Mouse (Mus musculus) right cerebral cortex, postnatal 25 days (tissue): ENCODE results near the gene Atp7a.
A peak's percentile ranks its signal among the peaks of the same experiment; 100 is the strongest.

Experiments used
- DNase-seq: peaks from one replicate; pipeline ENCODE4 v3.0.0; 2022

The Atp7a gene

DNA sequence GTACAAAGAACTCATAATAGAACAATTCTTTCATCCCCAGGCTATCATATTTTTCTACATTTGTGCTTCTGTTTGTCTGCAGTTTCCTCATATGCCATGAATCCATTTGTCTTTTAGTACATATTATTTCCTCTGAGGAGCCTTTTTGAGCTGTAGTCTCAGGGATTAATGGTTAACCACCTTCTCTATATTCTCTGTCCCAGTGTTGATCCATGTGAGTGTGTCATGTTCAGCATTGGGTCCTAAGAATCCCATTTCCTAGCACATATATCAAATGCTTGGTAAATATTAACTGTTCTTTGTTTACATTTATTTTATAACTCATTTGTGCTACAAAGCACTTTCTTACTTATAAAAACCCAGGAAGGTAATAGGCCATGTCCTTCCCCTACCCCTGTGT lies 55.4 kb downstream of the Atp7a start:
- no peak for DNase-seq

DNA sequence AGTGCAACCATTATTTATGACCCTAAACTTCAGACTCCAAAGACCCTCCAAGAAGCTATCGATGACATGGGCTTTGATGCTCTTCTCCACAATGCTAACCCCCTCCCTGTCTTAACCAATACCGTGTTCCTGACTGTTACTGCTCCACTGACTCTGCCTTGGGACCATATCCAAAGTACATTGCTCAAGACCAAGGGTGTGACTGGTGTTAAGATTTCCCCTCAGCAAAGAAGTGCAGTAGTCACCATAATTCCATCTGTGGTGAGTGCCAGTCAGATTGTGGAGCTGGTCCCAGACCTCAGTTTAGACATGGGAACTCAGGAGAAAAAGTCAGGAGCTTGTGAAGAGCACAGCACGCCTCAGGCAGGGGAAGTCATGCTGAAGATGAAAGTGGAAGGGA lies 58.1 kb downstream of the Atp7a start:
- DNase-seq: no peak

DNA sequence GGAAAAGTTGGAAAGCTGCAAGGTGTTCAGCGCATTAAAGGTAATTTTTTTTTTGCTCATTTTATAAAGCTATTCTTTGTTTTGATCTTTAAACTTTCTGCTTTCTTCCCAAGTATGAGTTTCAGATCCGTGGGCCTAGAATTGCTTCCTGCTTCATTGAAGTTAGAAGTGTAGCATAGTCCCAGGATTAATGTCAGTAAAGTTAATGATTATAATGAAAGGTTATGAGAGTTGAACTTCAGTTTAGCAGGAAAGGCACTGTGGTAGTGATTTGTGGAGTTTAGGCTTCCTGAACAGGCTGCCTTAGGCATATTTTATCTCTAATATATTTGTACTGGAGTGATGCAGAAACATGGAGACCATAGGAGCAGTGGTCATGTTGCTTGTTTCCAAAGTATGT lies 58.5 kb downstream of the Atp7a start:
- DNase-seq: no peak

DNA sequence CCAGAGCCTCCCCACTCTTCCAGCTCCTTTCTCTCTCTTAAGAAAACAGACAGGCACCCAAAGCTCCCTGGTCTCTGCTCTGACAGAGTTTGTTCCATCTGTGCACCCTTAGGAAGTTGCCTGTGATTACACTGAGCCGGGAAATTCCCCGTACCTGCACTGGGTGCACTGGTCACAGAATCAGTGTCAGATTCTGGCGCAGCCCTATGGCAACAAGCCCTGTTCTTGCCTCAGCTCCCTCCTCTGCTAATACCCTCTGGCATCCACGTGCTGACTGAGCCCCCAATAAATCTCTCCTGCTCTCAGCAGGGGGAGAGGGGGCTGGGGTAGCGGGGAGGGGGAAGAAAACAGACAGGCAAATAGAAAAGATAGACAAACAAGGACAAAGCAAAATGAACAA lies 65.9 kb downstream of the Atp7a start:
- DNase-seq: no peak

DNA sequence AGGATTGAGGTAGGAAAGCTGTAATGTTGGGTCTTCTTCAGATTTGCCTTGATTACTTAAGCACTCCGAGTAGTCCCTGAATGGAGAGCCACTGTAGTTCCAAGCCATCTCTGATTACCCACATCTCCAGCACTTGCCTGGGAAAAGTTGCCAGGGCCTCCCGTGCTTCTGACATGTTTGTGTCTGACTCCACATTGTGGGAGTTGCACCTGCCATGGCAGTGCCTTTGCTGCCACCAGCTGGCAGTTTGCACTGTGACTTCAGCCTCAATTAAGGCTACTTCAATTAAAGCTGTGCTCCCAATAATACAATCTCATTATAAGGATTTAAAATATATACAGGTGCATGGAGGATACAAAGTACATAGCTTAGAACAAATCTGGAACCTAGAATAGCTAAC lies 78.4 kb downstream of the Atp7a start:
- DNase-seq: no peak

DNA sequence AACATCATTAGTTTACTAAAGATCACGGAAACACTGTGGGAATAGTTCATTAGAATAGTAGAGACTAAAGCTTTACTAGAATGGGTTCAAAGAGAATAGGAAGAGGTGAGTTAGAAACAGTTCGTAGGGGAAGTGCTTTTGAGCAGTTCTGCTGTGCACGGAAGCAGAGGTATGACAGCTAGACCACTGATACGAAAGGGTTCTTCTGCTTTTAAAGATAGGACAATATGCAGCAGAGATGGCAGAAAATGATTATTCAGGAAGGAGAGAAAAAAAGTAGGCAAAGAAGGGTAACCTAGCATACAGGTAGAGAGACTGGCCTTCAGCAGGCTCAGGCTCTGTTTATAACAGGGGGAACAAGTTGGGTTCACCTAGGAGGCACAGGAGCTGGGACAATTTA lies 86.8 kb downstream of the Atp7a start:
- DNase-seq: no peak

DNA sequence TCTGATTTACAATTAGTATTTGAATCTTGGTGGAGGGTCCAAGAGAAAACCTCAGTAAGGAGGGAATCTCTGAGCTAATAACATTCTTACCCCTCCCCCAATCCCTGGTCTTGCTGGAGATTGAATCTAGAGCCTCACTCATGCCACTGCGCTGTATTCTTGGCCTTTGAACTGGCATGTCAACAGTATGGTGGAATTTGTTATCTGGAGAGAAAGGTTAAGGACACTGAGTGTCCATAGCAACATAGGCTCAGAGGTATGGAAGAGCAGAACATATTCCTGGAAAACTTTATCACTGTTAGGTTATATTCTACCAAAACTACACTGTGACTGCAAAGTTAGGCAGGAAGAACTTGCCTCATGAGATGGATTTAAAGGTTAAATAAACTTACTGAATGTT lies 87.6 kb downstream of the Atp7a start:
- no peak for DNase-seq

DNA sequence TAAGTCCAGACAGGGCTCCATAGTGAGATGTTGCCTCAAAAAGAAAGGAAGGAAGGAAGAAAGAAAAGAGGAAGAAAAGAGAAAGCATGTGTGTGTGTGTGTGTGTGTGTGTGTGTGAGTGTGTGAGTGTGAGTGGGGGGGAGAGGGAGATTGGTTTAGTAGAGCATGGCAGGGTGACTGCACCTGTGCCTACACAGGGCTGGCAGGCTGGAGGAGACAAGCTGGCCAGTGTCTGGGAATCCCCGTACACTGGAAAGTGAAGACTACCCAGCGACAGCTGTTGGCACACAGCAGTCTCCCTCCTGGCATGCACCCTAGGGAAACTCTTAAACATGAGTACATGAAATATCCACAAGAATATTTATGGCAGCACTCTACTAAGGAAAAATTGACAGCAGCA lies 95.7 kb downstream of the Atp7a start:
- no peak for DNase-seq

DNA sequence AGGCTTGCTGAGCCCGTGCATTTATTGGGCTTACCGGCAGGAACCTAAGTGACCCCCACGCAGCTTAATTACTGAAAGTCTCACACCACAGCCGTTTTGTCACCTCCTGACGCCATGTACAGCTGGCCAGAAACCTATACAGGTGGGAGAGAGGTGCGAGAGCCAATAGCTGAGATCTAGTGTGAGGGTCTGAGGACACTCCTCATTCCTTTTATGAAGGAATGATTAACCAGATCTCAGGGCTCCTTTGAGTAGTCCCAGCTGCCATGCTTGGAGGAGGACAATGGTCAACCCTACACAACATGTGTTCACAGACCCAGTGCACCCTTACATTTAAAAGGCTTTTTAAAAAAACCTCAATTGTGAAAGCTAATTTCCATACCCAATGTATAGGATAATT lies 101.2 kb downstream of the Atp7a start:
- no peak for DNase-seq

DNA sequence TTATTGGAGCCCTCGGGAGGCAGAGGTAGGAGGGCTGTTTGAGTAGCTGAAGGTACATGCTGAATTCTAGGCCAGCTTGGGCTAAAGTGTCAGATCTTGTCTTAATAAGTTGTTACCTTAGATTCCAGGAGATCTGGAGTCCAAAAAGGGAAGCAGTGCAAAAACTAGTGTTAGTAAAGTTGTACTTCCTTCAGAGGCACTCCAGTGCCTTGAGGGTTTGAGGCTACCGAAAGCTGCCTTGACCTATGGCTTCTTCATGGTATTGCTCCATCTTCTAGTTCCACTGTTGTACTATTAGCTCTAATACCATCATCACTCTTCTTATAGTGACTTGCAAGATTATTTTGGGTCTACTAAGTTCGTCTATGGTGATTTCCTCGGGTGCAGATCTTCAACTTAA lies 102.8 kb downstream of the Atp7a start:
- DNase-seq: no peak

DNA sequence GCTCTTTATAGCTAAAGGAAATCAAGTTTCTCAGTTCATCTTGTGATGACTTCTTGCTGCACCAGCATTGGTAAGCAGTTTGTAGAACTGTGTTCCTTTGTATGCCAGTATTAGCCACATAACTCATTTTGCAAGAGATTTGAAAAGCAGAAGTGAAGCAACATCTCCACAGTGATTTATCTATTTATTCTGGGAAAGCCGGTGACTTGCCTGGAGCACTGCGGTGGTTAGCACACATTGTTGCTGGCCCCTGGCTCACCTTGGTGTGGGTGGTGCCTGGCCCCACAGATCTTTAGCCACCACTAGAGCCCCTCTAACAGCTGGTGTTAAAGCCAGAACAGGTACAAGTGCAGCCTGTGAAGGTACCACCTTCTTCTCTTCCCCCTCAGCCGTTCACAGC lies 107.8 kb downstream of the Atp7a start:
- no peak for DNase-seq

DNA sequence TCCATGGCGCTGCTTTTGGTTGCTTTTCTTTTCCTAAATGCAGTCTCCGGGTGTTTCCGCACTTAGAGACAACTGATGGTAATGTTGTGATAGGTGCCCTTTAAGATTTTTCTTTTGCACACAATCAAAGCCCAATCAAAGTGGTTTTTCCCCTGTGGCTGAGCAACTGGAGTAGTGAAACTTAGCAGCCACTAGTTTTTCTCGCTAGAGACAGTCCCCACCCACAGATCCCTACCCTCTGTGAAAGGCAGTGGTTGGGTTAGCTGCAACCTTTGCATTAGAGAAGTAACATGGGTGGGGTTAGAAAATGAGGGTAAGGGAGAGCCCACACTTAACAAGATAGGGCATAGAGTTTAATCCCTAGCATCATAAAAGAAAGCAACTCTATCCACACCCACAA lies 108.4 kb downstream of the Atp7a start:
- DNase-seq: no peak

DNA sequence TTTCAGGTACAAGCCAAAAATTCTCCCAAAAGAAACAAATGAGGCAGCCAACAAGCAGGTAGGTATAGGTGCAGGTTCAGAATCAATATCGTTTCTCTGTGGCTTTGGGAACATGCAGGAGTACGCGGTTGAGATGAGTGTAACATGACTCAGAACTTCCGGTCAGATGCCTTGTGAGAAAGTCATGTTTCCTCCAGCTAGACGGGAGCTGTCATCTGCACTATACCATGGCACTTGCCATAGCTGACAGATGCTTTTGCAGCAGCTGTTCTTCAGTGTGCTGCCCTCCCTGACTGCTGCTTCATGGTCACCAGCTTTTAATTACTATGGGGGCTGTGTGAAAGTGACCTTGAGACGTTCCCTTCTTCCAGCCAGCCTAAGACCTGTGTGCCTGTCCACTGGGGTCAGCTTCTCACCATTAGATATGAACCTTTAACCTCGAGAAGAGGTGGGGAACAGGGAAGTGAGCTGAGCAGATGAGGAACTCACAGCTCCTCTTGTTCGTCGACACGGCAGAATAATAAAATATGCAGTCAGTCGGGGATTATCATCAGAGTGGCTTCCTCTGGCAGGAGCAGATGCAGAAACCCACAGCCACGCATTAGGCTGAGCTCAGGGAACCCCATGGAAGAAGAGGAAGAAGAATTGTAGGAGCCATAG lies 109.0 kb downstream of the Atp7a start:
- no peak for DNase-seq

DNA sequence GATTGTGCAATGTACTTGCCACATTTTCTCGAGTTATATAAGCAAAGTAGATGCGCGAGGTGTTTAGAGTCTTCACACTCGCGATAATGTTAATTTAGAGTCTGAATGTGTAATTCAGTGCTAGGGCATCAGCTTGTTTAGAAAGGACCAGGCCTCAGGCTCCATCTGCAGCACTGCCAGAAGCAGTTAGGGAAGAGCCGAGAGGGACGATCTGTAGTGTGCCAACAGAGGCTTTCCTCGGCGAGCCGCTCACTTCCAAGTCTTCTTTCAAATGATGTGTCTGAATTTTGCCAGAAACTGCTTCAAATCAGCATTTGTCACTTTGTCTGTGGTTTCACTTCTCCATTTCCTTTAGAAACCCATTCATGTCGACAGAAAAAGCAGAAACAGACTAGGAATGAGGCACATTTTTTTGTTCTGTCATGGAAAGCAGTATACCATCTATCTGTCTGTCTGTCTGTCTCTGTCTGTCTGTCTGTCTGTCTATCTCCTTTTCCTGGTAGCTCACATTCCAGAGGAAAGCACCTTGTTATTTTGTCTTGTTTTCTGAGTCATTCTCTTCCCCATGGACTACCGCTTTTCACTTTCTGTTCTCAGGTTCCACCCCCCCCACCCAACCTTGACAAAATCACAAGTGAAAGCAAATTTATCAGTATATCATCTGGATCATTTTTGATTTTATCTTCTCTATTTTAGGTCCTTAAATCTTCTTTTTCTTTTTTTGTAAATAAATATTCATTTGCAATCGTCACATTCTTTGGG lies 112.4 kb downstream of the Atp7a start:
- DNase-seq: peak; percentile 10

DNA sequence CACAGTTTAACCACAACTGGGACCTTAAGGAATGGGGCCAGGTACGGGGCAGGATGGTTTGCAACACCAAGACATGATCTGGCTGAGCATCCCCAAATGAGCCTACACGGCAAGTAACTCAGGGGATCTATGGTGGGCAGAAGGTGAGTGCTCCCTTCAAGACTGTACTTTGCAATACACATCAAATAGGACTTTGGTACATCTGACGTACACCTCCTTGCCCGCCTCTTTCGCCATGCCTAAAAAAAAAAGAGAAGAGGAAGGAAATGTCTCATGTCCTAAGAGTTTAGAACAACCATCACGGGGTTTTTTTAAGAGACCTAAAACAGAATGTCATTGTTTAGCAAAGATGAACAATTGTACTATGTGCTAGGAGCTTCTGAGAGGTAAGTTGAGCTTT lies 115.9 kb downstream of the Atp7a start, which contains the start of gene Tlr13:
TSS of gene Tlr13 (plus strand) at position 269 of the 400 bp plus-strand sequence.
- DNase-seq: no peak

DNA sequence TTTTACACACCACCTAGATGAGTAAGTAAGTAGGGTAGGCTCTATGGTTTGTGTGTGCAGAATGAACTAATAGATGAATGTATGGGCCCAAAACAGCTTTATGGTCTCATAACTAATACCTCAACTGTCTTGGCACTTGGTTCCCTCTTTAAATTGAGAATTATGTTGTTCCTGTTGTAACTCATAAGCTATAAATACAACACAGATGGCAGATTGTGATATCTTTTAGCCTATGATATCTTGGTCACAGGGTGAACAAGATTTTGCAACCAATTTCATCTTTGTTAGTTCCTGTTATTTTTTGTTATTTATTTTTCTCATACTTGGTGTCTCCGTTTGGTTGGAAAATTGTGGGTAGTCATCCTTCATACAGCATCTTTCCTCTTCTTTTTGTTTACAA lies 121.1 kb downstream of the Atp7a start:
- no peak for DNase-seq

DNA sequence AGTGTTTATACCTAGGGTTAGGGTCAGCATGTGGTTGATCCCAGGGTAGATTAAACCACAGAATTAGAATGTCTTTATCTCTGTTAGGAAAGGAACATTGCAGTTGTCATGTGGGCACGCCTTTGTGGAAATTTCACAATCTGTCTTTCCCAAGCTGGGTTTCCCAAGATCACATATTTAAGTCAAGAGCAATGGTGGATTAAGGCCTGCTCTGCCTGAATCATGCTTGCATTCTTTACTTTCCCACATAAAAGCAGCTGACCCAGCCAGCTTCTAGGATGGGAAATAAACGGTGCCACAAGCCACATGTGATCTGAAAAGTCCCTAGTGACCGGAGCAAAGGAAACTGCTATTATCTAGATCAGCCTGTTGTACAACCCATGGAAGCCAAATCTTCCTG lies 122.4 kb downstream of the Atp7a start:
- DNase-seq: no peak

DNA sequence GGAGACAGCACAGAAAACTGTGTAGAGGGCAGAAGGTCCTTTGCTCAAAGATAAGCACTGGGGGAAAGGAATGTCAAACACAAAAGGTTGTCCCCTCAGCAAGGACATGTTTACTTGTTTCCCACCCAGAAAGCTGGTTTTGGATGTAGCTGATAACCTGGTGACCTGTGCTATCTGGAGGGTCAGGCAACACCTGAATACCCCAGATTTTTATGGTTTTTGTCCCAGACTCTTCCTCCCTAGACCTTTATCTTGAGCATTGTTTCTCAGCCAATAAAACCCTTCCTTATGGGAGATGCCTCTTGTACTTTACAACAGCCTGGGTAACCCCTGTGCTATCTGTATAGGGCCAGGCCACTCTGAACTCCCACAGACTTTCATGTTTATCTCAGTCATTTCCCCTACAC lies 127.1 kb downstream of the Atp7a start:
- DNase-seq: no peak

DNA sequence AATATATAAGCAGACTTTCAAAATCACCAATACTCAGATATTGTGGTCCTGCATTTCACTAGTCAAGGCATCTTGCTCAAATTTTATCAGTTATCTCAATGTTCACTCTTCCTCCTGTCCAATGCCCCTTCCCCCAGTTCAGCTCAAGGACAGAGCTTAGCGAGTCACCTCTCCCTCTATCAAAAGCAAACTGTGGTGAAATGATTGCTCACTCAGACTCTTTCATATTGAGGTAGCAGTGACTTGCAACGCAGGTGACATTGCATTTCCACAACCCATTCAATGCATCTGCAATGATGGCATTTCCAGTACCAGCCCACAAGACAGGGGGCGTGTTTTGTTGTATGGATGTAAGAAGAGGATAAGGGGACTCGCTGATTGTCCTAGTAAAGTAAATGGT lies 128.8 kb downstream of the Atp7a start:
- no peak for DNase-seq

DNA sequence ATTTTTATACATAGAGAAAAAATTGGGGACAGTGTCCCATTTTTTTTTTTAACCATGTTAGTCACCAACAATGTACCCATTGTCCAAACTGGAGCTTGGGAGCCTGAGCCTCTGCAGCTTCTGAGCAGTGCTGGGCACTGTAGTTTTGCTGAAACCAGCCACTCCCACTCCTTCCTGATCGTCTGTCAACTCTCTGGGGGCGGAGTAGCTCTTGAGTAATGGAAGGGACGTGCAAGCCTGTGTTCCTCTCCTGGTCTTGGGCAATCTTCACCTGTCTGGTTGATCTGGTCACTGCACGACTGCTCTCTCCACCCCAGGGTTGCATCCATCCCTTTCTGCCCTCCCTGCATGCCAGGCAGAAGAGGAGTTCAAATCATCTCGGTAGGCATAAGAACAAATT lies 136.9 kb downstream of the Atp7a start:
- no peak for DNase-seq

DNA sequence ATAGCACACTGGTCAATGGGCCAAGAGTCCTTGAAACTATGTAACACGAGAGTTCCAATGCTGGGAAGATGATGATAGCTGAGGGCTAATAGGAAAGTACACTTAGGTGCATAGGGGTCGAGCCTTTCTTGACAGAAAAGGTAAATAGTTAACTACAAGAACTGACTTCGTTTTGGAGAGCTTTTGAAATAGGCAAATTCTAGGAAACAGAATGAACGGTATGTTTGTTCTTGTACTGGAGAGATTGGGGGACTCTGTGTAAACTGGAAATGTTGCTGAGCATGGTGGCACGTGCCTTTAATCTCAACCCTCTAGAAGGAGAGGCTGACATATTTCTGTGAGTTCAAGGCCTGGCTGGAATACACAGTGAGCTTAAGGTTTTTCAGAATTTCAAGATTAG lies 137.5 kb downstream of the Atp7a start:
- DNase-seq: no peak

DNA sequence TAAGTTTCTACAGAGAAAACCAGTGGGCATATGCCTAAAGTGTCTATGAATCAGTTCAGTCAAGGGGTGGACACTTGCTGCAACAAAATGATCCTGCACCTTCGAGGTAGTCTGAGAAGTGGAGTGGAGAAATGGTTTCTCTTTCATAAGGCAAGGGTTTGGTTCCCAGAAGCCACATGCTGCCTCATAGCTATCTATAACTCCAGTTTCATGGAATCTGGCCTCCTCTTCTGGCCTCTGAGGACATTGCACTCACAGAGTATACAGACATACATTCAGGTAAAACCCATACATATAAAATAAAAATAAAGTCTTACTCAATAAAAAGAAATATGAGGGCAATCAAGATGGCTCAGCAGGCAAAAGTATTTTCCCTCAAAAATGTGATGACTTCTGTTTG lies 138.0 kb downstream of the Atp7a start:
- no peak for DNase-seq

DNA sequence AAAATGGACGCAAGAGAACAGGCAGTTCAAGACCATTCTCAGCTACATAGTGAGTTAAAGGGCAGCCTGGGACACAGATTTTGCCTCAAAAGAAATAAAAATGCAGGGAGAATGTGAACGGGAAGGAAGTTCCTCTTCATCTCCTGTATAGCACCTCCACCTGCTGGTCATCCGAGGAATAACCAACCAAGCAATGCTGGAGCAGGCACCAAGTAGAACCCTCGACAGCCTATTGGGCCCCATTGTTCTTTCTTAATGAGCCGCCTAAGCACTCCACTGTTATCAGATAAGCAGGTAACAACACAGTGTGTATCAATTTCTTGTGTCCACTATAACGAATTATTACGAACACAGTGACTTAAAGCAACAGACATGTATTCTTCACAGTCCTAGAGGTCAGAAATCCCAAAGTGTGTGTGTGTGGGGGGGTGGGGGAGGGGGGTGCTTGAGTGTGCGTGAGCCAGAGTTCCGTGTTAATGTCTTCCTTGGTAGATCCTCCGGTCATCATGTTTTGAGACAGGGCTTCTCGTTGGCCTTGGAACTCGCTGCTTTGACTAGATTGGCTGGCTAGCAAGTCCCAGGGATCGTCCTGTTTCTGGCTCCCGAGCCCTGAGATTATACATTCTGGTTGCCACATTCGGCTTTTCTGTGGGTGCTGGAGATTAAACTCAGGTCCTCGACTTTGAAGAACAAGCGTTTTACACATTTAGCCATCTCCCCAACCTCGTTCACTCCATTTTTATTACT lies 144.2 kb downstream of the Atp7a start:
- peak; percentile 56 for DNase-seq

DNA sequence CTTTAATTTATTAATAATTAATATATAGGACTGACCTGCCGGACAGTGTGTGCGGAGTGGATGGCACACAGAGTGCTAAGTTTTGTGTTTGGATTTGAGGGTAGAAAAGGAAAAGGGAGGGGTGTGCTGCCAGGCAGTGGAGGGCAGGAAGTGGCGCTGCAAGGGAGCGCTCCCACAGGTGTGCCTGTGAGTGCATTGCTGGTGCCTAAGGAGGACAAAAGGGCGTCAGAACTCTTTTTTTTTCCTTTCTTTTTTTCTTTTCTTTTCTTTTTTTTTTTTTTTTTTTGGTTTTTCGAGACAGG lies 144.7 kb downstream of the Atp7a start:
- DNase-seq: no peak
